Mouse (Mus musculus) testis, adult 2 months (tissue): ENCODE results near the gene Ift80.

ENCODE experiments used
- CTCF ChIP-seq: fragments of 200-500 bp; IDR thresholded peaks from 2 replicates; pipeline ENCODE4 v1.5.1; 2012; ENCODE audit warnings: low read depth, mild to moderate bottlenecking, inconsistent platforms, low read length, moderate library complexity; ENCODE audit not compliant: control insufficient read depth, insufficient read depth, insufficient replicate concordance
- POLR2A ChIP-seq: fragments of 200-500 bp; IDR thresholded peaks from 2 replicates; pipeline ENCODE4 v1.6.1; 2012; ENCODE audit warnings: low read depth, mild to moderate bottlenecking, inconsistent platforms, low read length, moderate library complexity; ENCODE audit not compliant: control insufficient read depth

DNA sequence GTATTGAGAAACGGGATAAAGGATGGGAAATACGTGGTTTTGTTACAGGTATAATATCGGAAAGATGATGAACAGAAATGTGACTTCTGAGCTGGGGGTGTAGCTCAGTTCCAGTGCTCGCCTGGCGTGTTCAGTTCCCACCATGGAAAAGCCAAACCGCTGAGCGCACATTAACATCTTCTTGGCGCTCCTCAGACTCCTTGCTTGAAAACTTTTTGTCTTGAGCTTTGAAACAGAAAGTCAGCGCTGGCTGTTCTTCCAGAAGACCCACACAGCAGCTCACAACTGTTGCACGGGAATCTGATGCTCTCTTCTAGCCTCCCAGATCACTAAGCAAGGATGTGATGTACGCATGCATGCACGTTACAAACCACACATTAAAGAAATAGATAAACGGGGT lies 41.4 kb upstream of the Ift80 start:
- TF ChIP-seq CTCF (no peak), POLR2A (no peak)
